Mouse (Mus musculus) erythroblast, adult 5-6 weeks (primary cell): Measurements from ENCODE around the gene Vamp2. TPM values are rescaled to one million over a fixed set of nuclear protein-coding genes. Genes with fewer than 3 reads are reported as not detected.

ENCODE experiments used
- ATAC-seq: replicated peaks from 2 replicates; pipeline ENCODE4 v1.8.0; 2016; ENCODE audit warnings: moderate number of reproducible peaks, mild to moderate bottlenecking, moderate TSS enrichment, inconsistent platforms; ENCODE audit not compliant: poor library complexity, low FRiP score, severe bottlenecking
- total RNA-seq, 2 experiments: library from RNA; stranded (forward) in 1 of 2; stranded (reverse) in 1 of 2; fragments of 150-400 nt in 1 of 2; fragments of 200-764, 138-1000 nt in 1 of 2; gene quantifications; 2 replicates each; pipeline versions ENCODE4 v1.2.3 to v1.2.4; 2015 to 2017; ENCODE audit warnings: low replicate concordance in 2 of 2

The Vamp2 gene
- total RNA-seq, 2 experiments from 2014 or later: 12.4 to 50.3 TPM

- ATAC-seq: peak; percentile 62
Observed at GRCm38 (mm10) chr11:69096987-69097900, 9.0 kb downstream of the Vamp2 start.

DNA sequence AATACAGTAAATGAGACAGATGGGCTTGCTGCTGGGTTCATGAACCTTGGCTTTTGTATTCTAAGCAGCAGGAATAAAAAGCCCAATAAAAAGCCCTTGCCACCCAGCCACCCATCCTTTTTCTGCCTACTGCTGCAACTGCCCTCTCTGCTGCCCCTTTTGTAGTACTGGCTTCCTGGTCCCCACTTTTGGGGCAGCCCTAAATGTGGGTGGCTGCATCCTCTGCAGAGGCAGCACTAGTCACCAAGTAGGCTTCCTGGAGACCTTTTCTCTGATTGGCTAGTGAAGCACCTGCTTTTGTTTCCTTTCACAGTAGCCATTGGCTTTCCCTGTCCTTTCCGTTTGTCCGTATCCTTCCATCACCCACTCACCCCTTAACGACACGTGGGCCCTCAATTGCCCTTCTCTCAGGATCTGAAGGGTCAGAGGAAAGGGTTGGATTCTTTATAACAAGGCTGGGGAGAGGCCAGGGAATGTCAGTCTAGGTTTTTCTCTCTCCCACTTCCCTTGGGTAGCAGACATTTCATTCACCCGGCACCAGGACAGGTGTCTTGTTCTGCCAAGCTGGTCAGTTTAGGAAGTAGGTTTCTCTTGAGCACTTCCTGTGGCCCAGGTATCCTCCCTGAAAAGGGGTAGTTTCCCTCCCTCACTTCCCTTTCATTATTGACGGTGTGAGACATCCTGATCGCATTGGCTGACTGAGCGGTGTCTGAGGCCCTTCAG lies 9.9 kb downstream of the Vamp2 start:
- no peak for ATAC-seq

DNA sequence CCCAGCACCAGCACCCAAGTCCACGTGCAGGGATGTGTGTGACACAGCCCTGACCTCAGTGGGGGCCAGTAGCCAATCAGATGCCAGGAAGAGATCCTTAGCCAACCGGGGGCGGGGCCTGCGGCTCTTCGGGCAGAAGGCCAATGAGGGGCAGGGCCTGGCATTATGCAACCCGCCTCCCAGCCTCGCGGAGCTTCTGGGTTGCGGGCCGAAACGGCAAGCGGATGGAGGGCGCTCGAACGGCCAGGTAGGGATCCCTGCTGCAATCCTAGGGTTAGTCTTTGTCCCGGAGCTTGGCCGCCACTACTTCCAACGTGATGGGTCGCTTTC lies 10.4 kb downstream of the Vamp2 start:
- peak; percentile 60 for ATAC-seq

GRCm38 (mm10) chr11:69099177-69099914 lies 11.1 kb downstream of the Vamp2 start:
- no peak for ATAC-seq

DNA sequence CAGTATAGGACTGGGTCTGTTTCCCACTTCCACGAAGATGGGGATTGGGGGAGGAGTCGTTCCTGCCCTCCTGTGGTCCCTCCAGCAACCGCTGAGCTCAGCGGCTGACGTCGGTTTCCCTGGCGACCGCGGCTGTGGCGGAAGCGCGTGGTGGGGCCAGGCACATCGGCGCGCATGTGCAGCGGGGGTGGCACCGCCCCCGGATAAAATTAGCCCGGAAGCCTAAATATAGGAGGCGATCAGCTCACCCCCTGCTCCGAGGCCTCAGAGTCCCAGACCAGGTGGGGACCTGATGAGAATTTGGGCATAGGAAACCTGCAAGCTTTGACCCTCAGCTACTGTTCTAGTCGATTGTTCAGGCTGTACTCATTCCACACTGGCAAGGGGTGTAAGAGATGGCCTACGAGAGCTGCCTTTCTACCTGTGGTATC lies 11.6 kb downstream of the Vamp2 start:
- ATAC-seq: peak; percentile 29

DNA sequence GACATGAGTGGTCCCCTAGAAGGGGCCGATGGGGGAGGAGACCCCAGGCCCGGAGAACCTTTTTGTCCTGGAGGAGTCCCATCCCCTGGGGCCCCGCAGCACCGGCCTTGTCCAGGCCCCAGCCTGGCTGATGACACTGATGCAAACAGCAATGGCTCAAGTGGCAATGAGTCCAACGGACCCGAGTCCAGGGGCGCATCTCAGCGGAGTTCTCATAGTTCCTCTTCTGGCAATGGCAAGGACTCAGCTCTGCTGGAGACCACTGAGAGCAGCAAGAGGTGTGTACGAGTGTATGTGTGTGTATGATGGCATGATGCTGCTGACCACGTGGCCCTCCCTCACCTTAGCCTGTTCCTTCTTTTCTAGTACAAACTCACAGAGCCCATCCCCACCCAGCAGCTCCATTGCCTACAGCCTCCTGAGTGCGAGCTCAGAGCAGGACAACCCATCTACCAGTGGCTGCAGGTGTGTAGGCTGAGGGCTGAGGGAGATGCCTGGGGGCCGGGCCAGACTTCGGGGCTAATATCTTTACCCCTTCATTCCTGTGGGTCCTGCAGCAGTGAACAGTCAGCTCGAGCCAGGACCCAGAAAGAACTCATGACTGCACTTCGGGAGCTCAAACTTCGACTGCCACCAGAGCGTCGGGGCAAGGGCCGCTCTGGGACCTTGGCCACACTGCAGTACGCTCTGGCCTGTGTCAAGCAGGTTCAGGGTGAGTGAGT lies 12.5 kb downstream of the Vamp2 start:
- no peak for ATAC-seq

DNA sequence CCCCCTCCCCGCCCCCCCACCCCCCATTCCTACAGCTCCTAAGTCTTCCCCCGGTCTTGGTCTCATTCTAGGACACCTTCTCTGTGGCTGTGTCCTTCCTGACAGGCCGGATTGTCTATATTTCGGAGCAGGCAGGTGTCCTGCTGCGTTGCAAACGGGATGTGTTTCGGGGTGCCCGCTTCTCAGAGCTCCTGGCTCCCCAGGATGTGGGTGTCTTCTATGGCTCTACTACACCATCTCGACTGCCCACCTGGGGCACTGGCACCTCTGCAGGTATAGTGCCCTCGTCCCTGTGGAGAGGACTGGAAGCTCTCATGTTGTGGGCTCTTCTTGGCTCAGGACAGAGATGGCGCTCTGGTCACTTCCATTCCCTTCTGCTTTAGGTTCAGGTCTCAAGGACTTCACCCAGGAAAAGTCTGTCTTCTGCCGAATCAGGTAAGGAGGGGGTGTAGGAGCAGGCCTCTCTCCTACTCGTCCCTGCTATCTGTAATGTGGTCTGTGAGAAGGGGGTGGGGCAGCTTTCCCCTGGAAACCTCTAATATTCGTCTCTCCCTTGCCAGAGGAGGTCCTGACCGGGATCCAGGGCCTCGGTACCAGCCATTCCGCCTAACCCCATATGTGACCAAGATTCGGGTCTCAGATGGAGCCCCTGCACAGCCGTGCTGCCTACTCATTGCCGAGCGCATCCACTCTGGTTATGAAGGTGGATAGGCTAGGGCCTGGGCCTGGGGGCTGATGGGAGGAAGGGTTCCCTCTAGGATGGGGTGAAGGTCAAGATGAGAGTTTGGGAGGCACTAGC lies 13.5 kb downstream of the Vamp2 start:
- no peak for ATAC-seq

- ATAC-seq: no peak
Observed at GRCm38 (mm10) chr11:69102403-69102725, 14.1 kb downstream of the Vamp2 start.

DNA sequence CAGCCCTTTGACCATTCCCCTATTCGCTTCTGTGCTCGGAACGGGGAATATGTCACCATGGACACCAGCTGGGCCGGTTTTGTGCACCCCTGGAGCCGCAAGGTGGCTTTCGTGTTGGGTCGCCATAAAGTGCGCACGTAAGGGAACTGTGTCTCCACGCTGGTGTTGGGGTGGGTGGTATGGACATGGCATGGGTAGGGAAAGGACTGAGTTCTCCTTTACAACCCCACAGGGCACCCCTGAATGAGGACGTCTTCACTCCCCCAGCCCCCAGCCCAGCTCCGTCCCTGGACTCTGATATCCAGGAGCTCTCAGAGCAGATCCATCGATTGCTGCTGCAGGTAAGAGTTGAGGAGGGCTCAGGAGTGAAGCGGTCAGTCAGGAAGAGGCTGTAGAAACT lies 14.8 kb downstream of the Vamp2 start:
- ATAC-seq: no peak

DNA sequence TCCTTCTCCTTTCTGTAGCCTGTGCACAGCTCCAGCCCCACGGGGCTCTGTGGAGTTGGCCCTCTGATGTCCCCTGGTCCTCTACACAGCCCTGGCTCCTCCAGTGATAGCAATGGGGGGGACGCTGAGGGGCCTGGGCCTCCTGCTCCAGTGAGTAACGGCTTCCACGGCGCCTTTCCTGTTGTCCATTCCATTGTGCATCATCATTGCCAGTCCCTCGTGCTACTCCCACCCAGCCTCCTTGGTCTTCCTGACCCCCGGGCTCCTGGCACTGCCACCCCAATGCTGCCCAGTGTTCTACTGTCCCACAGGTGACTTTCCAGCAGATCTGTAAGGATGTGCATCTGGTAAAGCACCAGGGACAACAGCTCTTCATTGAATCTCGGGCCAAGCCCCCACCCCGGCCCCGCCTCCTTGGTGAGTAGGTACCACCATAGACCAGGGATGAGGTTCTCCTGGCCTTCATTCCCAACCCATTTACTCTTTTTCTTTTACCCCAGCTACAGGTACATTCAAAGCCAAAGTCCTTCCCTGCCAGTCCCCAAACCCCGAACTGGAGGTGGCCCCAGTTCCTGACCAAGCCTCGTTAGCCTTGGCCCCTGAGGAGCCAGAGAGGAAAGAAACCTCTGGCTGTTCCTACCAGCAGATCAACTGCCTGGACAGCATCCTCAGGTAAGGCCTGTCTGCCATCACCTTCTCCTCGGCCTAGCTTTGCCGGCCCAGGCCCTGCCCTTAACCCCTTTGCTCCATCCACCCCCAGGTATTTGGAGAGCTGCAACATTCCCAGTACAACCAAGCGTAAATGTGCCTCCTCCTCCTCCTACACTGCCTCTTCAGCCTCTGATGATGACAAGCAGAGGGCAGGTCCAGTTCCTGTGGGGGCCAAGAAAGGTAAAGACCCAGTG lies 15.5 kb downstream of the Vamp2 start:
- ATAC-seq: no peak

GRCm38 (mm10) chr11:69104487-69104886 lies 16.2 kb downstream of the Vamp2 start:
- ATAC-seq: no peak

GRCm38 (mm10) chr11:69105227-69105626 lies 16.9 kb downstream of the Vamp2 start:
- ATAC-seq: no peak

GRCm38 (mm10) chr11:69105796-69106195 lies 17.5 kb downstream of the Vamp2 start:
- no peak for ATAC-seq

- no peak for ATAC-seq
Observed at GRCm38 (mm10) chr11:69106299-69106698, 18.0 kb downstream of the Vamp2 start.

GRCm38 (mm10) chr11:69106842-69107241 lies 18.6 kb downstream of the Vamp2 start:
- ATAC-seq: no peak

GRCm38 (mm10) chr11:69107676-69108075 lies 19.4 kb downstream of the Vamp2 start:
- no peak for ATAC-seq

DNA sequence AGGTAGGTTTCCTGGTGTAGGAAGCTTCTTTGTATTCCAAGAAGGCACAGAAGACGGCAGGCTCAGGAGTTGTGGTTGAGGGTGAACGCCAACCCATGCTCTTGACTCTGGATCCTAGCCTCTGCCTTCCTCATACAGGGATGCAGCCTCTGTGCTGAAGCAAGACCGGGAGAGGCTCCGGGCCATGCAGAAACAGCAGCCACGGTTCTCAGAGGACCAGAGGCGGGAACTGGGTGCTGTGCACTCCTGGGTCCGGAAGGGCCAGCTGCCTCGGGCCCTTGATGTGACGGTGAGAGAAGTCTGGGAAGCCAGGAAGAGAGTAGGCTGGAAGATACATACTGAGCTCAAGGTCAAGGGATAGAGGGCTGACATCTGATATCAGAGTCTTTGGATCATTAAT lies 19.9 kb downstream of the Vamp2 start:
- ATAC-seq: no peak
